Mouse (Mus musculus): ENCODE results near the gene Ivl. TPM values are rescaled to one million over a fixed set of nuclear protein-coding genes. Genes with fewer than 3 reads are reported as not detected.

Ivl gene
- polyA plus RNA-seq, 1 experiment from 2014 or later, result not detected

GRCm38 (mm10) chr3:92578652-92579413, 5.3 kb upstream of the Ivl start:
- WGBS, result 50% methylated on average over 4 of the region's 4 CpGs
- H3K4me3 ChIP-seq, result no peak overlapping the region
- no peaks in the 10 kb centered on the region for H3K9me3 ChIP-seq
- ATAC-seq (replicated peaks), result no peak; the same call in 1 of the 2 replicates
- H3K4me2 ChIP-seq, result no peak overlapping the region
- H3K36me3 ChIP-seq (replicated peaks), result no peaks in the 10 kb centered on the region
- H3K27me3 ChIP-seq (replicated peaks), result no peaks in the 10 kb centered on the region
- no peak overlapping the region for H3K27ac ChIP-seq
- H3K9ac ChIP-seq, result no peak overlapping the region
- no peaks in the 10 kb centered on the region for H3K4me1 ChIP-seq

- ATAC-seq (replicated peaks), result no peak
- Histone ChIP-seq H3K4me2 (no peak overlapping the region), H3K27me3 (replicated peaks) (no peaks in the 10 kb centered on the region), H3K27ac (no peak overlapping the region), H3K4me1 (no peaks in the 10 kb centered on the region), H3K9me3 (no peaks in the 10 kb centered on the region), H3K9ac (no peak overlapping the region), H3K36me3 (replicated peaks) (no peaks in the 10 kb centered on the region), H3K4me3 (no peak overlapping the region)
- WGBS, result 70% methylated on average over 2 of the region's 2 CpGs
Observed at GRCm38 (mm10) chr3:92572514-92573155, 900 bp downstream of the Ivl start.

GRCm38 (mm10) chr3:92568752-92569151, 4.8 kb downstream of the Ivl start:
- ATAC-seq (replicated peaks), result no peak
- Histone ChIP-seq H3K9ac (no peak overlapping the region), H3K9me3 (no peaks in the 10 kb centered on the region), H3K4me2 (no peak overlapping the region), H3K36me3 (replicated peaks) (no peaks in the 10 kb centered on the region), H3K4me1 (no peaks in the 10 kb centered on the region), H3K27me3 (replicated peaks) (no peaks in the 10 kb centered on the region), H3K27ac (no peak overlapping the region), H3K4me3 (no peak overlapping the region)
- WGBS, result 96% methylated on average over 2 of the region's 2 CpGs

- H3K36me3 ChIP-seq (replicated peaks), result no peaks in the 10 kb centered on the region
- no peaks in the 10 kb centered on the region for H3K9me3 ChIP-seq
- no peak overlapping the region for H3K4me3 ChIP-seq
- H3K9ac ChIP-seq, result no peak overlapping the region
- no peak for ATAC-seq (replicated peaks)
- H3K4me2 ChIP-seq, result no peak overlapping the region
- no peak overlapping the region for H3K27ac ChIP-seq
- H3K4me1 ChIP-seq, result no peaks in the 10 kb centered on the region
- no peaks in the 10 kb centered on the region for H3K27me3 ChIP-seq (replicated peaks)
Observed at GRCm38 (mm10) chr3:92565418-92565817, 8.1 kb downstream of the Ivl start.

GRCm38 (mm10) chr3:92534411-92534810, 39.1 kb downstream of the Ivl start, which contains the start of gene 2310046K23Rik:
Gene 2310046K23Rik (minus strand): TSS chr3:92534511.
- no peak within 1 kb of the TSS for H3K9ac ChIP-seq
- H3K4me1 ChIP-seq, result no peaks in the 10 kb centered on the region
- no peaks in the 10 kb centered on the region for H3K9me3 ChIP-seq
- H3K27ac ChIP-seq, result no peak within 1 kb of the TSS
- 89% methylated on average over 3 of the region's 3 CpGs for WGBS
- no peaks in the 10 kb centered on the region for H3K36me3 ChIP-seq (replicated peaks)
- H3K4me2 ChIP-seq, result no peak within 1 kb of the TSS
- no peak within 1 kb of the TSS for H3K4me3 ChIP-seq
- no peaks in the 10 kb centered on the region for H3K27me3 ChIP-seq (replicated peaks)
- no peak for ATAC-seq (replicated peaks)

Other genes with a start within 250 kb of the Ivl start
- not detected in 2 replicates for gene Sprr2d, start 234.6 kb downstream of the Ivl start, polyA plus RNA-seq (2015; fragmentation: Nextera tagmentation; extraction: Ambion mirVana)
- not detected in 2 replicates for gene Sprr2e, start 221.6 kb downstream of the Ivl start, polyA plus RNA-seq (2015; fragmentation: Nextera tagmentation; extraction: Ambion mirVana)
- gene Sprr2f, start 208.5 kb downstream of the Ivl start, polyA plus RNA-seq (2015; fragmentation: Nextera tagmentation; extraction: Ambion mirVana), result not detected in 2 replicates
- not detected in 2 replicates for gene Sprr2h, start 188.1 kb downstream of the Ivl start, polyA plus RNA-seq (2015; fragmentation: Nextera tagmentation; extraction: Ambion mirVana)
- not detected in 2 replicates for gene Sprr2i, start 165.7 kb downstream of the Ivl start, polyA plus RNA-seq (2015; fragmentation: Nextera tagmentation; extraction: Ambion mirVana)
- gene Sprr2j-ps, start 155.7 kb downstream of the Ivl start, polyA plus RNA-seq (2015; fragmentation: Nextera tagmentation; extraction: Ambion mirVana), result not detected in 2 replicates
- 7.4 and 9.7 TPM in 2 replicates for gene Gm9774, start 144.3 kb downstream of the Ivl start, polyA plus RNA-seq (2015; fragmentation: Nextera tagmentation; extraction: Ambion mirVana)
- gene Sprr2k, start 141.2 kb downstream of the Ivl start, polyA plus RNA-seq (2015; fragmentation: Nextera tagmentation; extraction: Ambion mirVana), result not detected in 2 replicates
- gene Sprr1b, start 134.9 kb downstream of the Ivl start, polyA plus RNA-seq (2015; fragmentation: Nextera tagmentation; extraction: Ambion mirVana), result not detected in 2 replicates
- gene Sprr3, start 115.0 kb downstream of the Ivl start, polyA plus RNA-seq (2015; fragmentation: Nextera tagmentation; extraction: Ambion mirVana), result not detected in 2 replicates
- 0.28 TPM in 1 of 2 replicates, not detected in the other for gene Sprr1a, start 87.8 kb downstream of the Ivl start, polyA plus RNA-seq (2015; fragmentation: Nextera tagmentation; extraction: Ambion mirVana)
- gene Sprr4, start 73.2 kb downstream of the Ivl start, polyA plus RNA-seq (2015; fragmentation: Nextera tagmentation; extraction: Ambion mirVana), result not detected in 2 replicates
- gene 2310046K23Rik, start 39.2 kb downstream of the Ivl start, polyA plus RNA-seq (2015; fragmentation: Nextera tagmentation; extraction: Ambion mirVana), result not detected in 2 replicates
- gene Smcp, start 15.3 kb upstream of the Ivl start, polyA plus RNA-seq (2015; fragmentation: Nextera tagmentation; extraction: Ambion mirVana), result not detected in 2 replicates
- not detected in 2 replicates for gene 2210017I01Rik, start 33.8 kb upstream of the Ivl start, polyA plus RNA-seq (2015; fragmentation: Nextera tagmentation; extraction: Ambion mirVana)
- gene Lce6a, start 47.9 kb upstream of the Ivl start, polyA plus RNA-seq (2015; fragmentation: Nextera tagmentation; extraction: Ambion mirVana), result not detected in 2 replicates
- gene Lce1a1, start 74.6 kb upstream of the Ivl start, polyA plus RNA-seq (2015; fragmentation: Nextera tagmentation; extraction: Ambion mirVana), result not detected in 2 replicates
- not detected in 2 replicates for gene Lce1b, start 83.2 kb upstream of the Ivl start, polyA plus RNA-seq (2015; fragmentation: Nextera tagmentation; extraction: Ambion mirVana)
- gene Lce1a2, start 96.6 kb upstream of the Ivl start, polyA plus RNA-seq (2015; fragmentation: Nextera tagmentation; extraction: Ambion mirVana), result not detected in 2 replicates
- not detected in 2 replicates for gene Lce1c, start 105.5 kb upstream of the Ivl start, polyA plus RNA-seq (2015; fragmentation: Nextera tagmentation; extraction: Ambion mirVana)
- gene Lce1d, start 113.5 kb upstream of the Ivl start, polyA plus RNA-seq (2015; fragmentation: Nextera tagmentation; extraction: Ambion mirVana), result not detected in 2 replicates
- not detected in 2 replicates for gene Lce1e, start 135.3 kb upstream of the Ivl start, polyA plus RNA-seq (2015; fragmentation: Nextera tagmentation; extraction: Ambion mirVana)
- not detected in 2 replicates for gene Lce1f, start 146.6 kb upstream of the Ivl start, polyA plus RNA-seq (2015; fragmentation: Nextera tagmentation; extraction: Ambion mirVana)
- not detected in 2 replicates for gene Gm38119, start 165.4 kb upstream of the Ivl start, polyA plus RNA-seq (2015; fragmentation: Nextera tagmentation; extraction: Ambion mirVana)
- gene Lce1g, start 178.6 kb upstream of the Ivl start, polyA plus RNA-seq (2015; fragmentation: Nextera tagmentation; extraction: Ambion mirVana), result not detected in 2 replicates
- gene Lce1h, start 191.3 kb upstream of the Ivl start, polyA plus RNA-seq (2015; fragmentation: Nextera tagmentation; extraction: Ambion mirVana), result not detected in 2 replicates
- not detected in 2 replicates for gene Lce1i, start 205.2 kb upstream of the Ivl start, polyA plus RNA-seq (2015; fragmentation: Nextera tagmentation; extraction: Ambion mirVana)
- not detected in 2 replicates for gene Lce1j, start 216.8 kb upstream of the Ivl start, polyA plus RNA-seq (2015; fragmentation: Nextera tagmentation; extraction: Ambion mirVana)
- not detected in 2 replicates for gene Lce1k, start 234.2 kb upstream of the Ivl start, polyA plus RNA-seq (2015; fragmentation: Nextera tagmentation; extraction: Ambion mirVana)

Measured in midbrain, embryonic 15.5 days (tissue).